35 mouse cellular contexts compared by ENCODE assay signal in genomic region chr4:139165259-139165658, GRCm38 (mm10).
"Had no signal": no experiment of that assay in that cellular context is flagged by ENCODE, and none has a peak within 500 bp of the region (broad histone marks: within the 10 kb centered on the region; RNA-seq: fewer than 3 reads in every experiment).

No protein-coding gene starts in this region.

- H3K27me3 ChIP-seq: heart, embryonic 12.5 days; heart, embryonic 13.5 days; heart, embryonic 15.5 days; hindbrain, embryonic 12.5 days; hindbrain, embryonic 13.5 days; hindbrain, embryonic 15.5 days; intestine, embryonic 15.5 days; kidney, embryonic 15.5 days had no signal

- DNase-seq: heart, postnatal 10 days; heart, postnatal 14 days; heart, postnatal 36 days; heart, postnatal 4 days; kidney, adult 11 months; kidney, adult 18-20 months; kidney, adult 2 months; kidney, adult 8-10 months; kidney, adult 9 months; kidney, postnatal 10 days; kidney, postnatal 14 days; kidney, postnatal 25 days; kidney, postnatal 36 days; kidney, postnatal 4 days; layer of hippocampus, adult 9-11 months; layer of hippocampus, postnatal 36 days had no signal

- H3K36me3 ChIP-seq: heart, embryonic 10.5 days; heart, embryonic 12.5 days; heart, embryonic 13.5 days; heart, embryonic 15.5 days; hindbrain, embryonic 10.5 days; hindbrain, embryonic 12.5 days; hindbrain, embryonic 13.5 days; hindbrain, embryonic 15.5 days; intestine, embryonic 15.5 days; kidney, embryonic 15.5 days had no signal

- H3K4me3 ChIP-seq: heart, embryonic 10.5 days; heart, embryonic 12.5 days; heart, embryonic 13.5 days; heart, embryonic 15.5 days; hindbrain, embryonic 10.5 days; hindbrain, embryonic 12.5 days; hindbrain, embryonic 13.5 days; hindbrain, embryonic 15.5 days; intestine, embryonic 15.5 days; kidney, embryonic 15.5 days; layer of hippocampus, adult 2 months; left cerebral cortex, adult 2 months had no signal

- H3K4me1 ChIP-seq: hindbrain, embryonic 12.5 days; hindbrain, embryonic 13.5 days; hindbrain, embryonic 15.5 days; intestine, embryonic 15.5 days had no signal

- ATAC-seq: hindbrain, embryonic 16.5 days; inflammation-experienced regulatory T-cells, adult 6 months; intestine, embryonic 15.5 days; intestine, embryonic 16.5 days; intestine, postnatal 0 days had no signal

- H3K4me2 ChIP-seq: heart, embryonic 11.5 days; heart, embryonic 12.5 days; heart, embryonic 13.5 days; heart, embryonic 15.5 days; hindbrain, embryonic 12.5 days; hindbrain, embryonic 13.5 days; hindbrain, embryonic 14.5 days; hindbrain, embryonic 15.5 days; intestine, embryonic 15.5 days; kidney, embryonic 15.5 days had no signal

- H3K27ac ChIP-seq: heart, embryonic 10.5 days; heart, embryonic 13.5 days; heart, embryonic 15.5 days; hindbrain, embryonic 10.5 days; hindbrain, embryonic 12.5 days; hindbrain, embryonic 13.5 days; hindbrain, embryonic 14.5 days; hindbrain, embryonic 15.5 days; intestine, embryonic 15.5 days; kidney, embryonic 15.5 days; kidney, postnatal 0 days; layer of hippocampus, adult 2 months; left cerebral cortex, adult 2 months had no signal

- H3K9ac ChIP-seq: heart, embryonic 12.5 days; heart, embryonic 13.5 days; heart, embryonic 15.5 days; hindbrain, embryonic 12.5 days; hindbrain, embryonic 13.5 days; hindbrain, embryonic 14.5 days; hindbrain, embryonic 15.5 days; intestine, embryonic 15.5 days; kidney, embryonic 15.5 days had no signal

- H3K9me3 ChIP-seq: heart, embryonic 10.5 days; heart, embryonic 12.5 days; heart, embryonic 13.5 days; heart, embryonic 15.5 days; hindbrain, embryonic 10.5 days; hindbrain, embryonic 12.5 days; hindbrain, embryonic 13.5 days; hindbrain, embryonic 15.5 days; intestine, embryonic 15.5 days; kidney, embryonic 15.5 days had no signal
